Mouse (Mus musculus): ENCODE measurements at regions not wholly inside any gene's neighbourhood (a gene's known extent, or its start where the extent isn't known, plus 50 kb on each side); places are given as distances from the start of the nearest gene placed in this dataset.

DNA sequence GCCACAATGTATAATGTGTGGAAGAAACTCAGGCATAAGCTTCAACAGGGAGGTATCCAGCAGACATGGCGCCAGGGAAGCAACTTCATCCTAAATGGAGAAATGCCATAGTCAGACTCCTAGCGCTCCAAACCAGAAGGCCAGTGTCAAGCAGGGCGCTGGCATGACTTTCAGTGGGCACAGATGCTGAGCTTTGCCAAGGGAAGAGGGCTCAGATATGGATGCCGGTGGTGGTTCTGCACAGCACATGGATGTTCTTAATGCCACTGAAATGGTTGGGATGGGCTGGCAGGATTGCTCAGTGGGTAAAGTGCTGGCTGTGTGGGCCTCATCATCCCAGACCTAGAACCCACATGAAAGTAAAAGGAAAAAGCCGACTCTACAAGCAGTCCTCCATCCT, 124.8 kb downstream of the Gm9376 start:
- no peak overlapping the region for H3K4me2 ChIP-seq
- H3K4me1 ChIP-seq (ENCODE audit: control insufficient read depth, insufficient read depth, low read length) = no peaks in the 10 kb centered on the region
- no peaks in the 10 kb centered on the region for H3K36me3 ChIP-seq (ENCODE audit: control insufficient read depth, insufficient read depth, low read length)
- no peak overlapping the region for H3K9ac ChIP-seq (ENCODE audit: low read depth, low read length)
- no peaks in the 10 kb centered on the region for H3K9me3 ChIP-seq (replicated peaks; ENCODE audit: control insufficient read depth, low read length)
- no peak overlapping the region for H3K4me3 ChIP-seq (ENCODE audit: low read depth, low read length)
- H3K27me3 ChIP-seq (ENCODE audit: control insufficient read depth, insufficient read depth, low read length) = no peaks in the 10 kb centered on the region
- 90% methylated on average over 5 of the region's 5 CpGs for WGBS (ENCODE audit: insufficient replicate concordance)
- ATAC-seq (replicated peaks; ENCODE audit: insufficient number of reproducible peaks, low FRiP score, low TSS enrichment) = no peak
- H3K27ac ChIP-seq (ENCODE audit: low read depth, low read length) = no peak overlapping the region

GRCm38 (mm10) chr14:118393676-118394075, 126.9 kb downstream of the Gm9376 start:
- Histone ChIP-seq H3K27ac (ENCODE audit: low read depth, low read length) (no peak overlapping the region), H3K4me1 (ENCODE audit: control insufficient read depth, insufficient read depth, low read length) (no peaks in the 10 kb centered on the region), H3K9me3 (replicated peaks; ENCODE audit: control insufficient read depth, low read length) (no peaks in the 10 kb centered on the region), H3K9ac (ENCODE audit: low read depth, low read length) (no peak overlapping the region), H3K4me2 (no peak overlapping the region), H3K4me3 (ENCODE audit: low read depth, low read length) (no peak overlapping the region), H3K36me3 (ENCODE audit: control insufficient read depth, insufficient read depth, low read length) (no peaks in the 10 kb centered on the region), H3K27me3 (ENCODE audit: control insufficient read depth, insufficient read depth, low read length) (no peaks in the 10 kb centered on the region)
- 49% methylated on average over 6 of the region's 6 CpGs for WGBS (ENCODE audit: insufficient replicate concordance)
- ATAC-seq (replicated peaks; ENCODE audit: insufficient number of reproducible peaks, low FRiP score, low TSS enrichment) = no peak

- WGBS (ENCODE audit: insufficient replicate concordance) = 73% methylated on average over 4 of the region's 4 CpGs
- Histone ChIP-seq H3K4me2 (no peak overlapping the region), H3K36me3 (ENCODE audit: control insufficient read depth, insufficient read depth, low read length) (no peaks in the 10 kb centered on the region), H3K9me3 (replicated peaks; ENCODE audit: control insufficient read depth, low read length) (peaks cover 3% of the 10 kb centered on the region), H3K9ac (ENCODE audit: low read depth, low read length) (no peak overlapping the region), H3K4me1 (ENCODE audit: control insufficient read depth, insufficient read depth, low read length) (no peaks in the 10 kb centered on the region), H3K27me3 (ENCODE audit: control insufficient read depth, insufficient read depth, low read length) (peaks cover 5% of the 10 kb centered on the region; the same call in 1 of the 2 replicates), H3K27ac (ENCODE audit: low read depth, low read length) (no peak overlapping the region), H3K4me3 (ENCODE audit: low read depth, low read length) (no peak overlapping the region)
- no peak for ATAC-seq (replicated peaks; ENCODE audit: insufficient number of reproducible peaks, low FRiP score, low TSS enrichment)
Observed at GRCm38 (mm10) chr14:118414275-118414674, 147.5 kb downstream of the Gm9376 start.

- no peak overlapping the region for H3K9ac ChIP-seq (ENCODE audit: low read depth, low read length)
- no peak overlapping the region for H3K4me3 ChIP-seq (ENCODE audit: low read depth, low read length)
- H3K4me1 ChIP-seq (ENCODE audit: control insufficient read depth, insufficient read depth, low read length) = no peaks in the 10 kb centered on the region
- peaks cover 3% of the 10 kb centered on the region for H3K9me3 ChIP-seq (replicated peaks; ENCODE audit: control insufficient read depth, low read length)
- no peak overlapping the region for H3K27ac ChIP-seq (ENCODE audit: low read depth, low read length)
- ATAC-seq (replicated peaks; ENCODE audit: insufficient number of reproducible peaks, low FRiP score, low TSS enrichment) = no peak
- 65% methylated on average over 7 of the region's 7 CpGs for WGBS (ENCODE audit: insufficient replicate concordance)
- peaks cover 5% of the 10 kb centered on the region; the same call in 1 of the 2 replicates for H3K27me3 ChIP-seq (ENCODE audit: control insufficient read depth, insufficient read depth, low read length)
- H3K4me2 ChIP-seq = no peak overlapping the region
- no peaks in the 10 kb centered on the region for H3K36me3 ChIP-seq (ENCODE audit: control insufficient read depth, insufficient read depth, low read length)
Observed at GRCm38 (mm10) chr14:118416163-118416562, 149.4 kb downstream of the Gm9376 start.

DNA sequence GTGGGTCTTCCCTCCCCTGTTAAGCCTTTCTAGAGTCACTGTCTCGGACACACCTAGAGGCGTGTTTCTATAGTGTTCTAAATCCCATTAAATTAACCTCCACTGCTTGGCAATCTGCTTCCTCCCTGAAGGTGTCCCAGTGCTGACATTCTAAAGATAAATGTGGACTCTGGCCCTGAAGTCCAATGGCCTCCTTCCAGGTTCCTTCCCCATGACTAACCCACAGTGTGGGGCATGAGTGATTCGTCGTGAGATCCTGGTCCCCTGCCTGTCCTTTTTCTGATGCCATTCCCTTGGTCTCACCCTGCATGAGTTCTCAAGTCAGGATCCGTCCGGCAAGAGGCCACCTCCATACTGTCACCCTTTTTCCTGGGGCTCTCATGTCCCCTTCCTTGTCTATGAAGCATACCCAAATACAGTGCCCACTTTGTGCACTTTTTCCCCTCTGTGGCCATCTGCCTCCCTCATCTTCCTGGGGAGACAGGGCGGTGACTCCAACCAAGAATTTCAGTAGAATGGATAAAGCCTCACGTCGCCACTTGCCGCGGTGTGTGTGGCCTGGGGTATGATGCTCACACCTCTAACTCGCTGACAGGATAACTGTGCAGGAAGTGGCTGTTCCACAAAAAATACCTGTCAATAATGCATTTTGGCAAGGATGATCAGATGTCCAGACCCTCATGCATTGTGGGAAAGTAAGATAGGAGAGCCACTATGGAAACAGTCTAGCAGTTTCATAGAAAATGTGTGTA, 152.9 kb downstream of the Gm9376 start:
- no peak for ATAC-seq (replicated peaks; ENCODE audit: insufficient number of reproducible peaks, low FRiP score, low TSS enrichment)

GRCm38 (mm10) chr14:118422351-118423001, 155.7 kb downstream of the Gm9376 start:
- H3K27me3 ChIP-seq (ENCODE audit: control insufficient read depth, insufficient read depth, low read length) = no peaks in the 10 kb centered on the region
- no peaks in the 10 kb centered on the region for H3K36me3 ChIP-seq (ENCODE audit: control insufficient read depth, insufficient read depth, low read length)
- no peak for ATAC-seq (replicated peaks; ENCODE audit: insufficient number of reproducible peaks, low FRiP score, low TSS enrichment)
- H3K9ac ChIP-seq (ENCODE audit: low read depth, low read length) = peak overlapping the region; percentile 29; the same call in 1 of the 2 replicates
- 6% methylated on average over 17 of the region's 17 CpGs for WGBS (ENCODE audit: insufficient replicate concordance)
- H3K27ac ChIP-seq (ENCODE audit: low read depth, low read length) = no peak overlapping the region
- peak overlapping the region; percentile 32 for H3K4me3 ChIP-seq (ENCODE audit: low read depth, low read length)
- H3K4me2 ChIP-seq = peak overlapping the region; percentile 67
- H3K9me3 ChIP-seq (replicated peaks; ENCODE audit: control insufficient read depth, low read length) = peaks cover 3% of the 10 kb centered on the region
- H3K4me1 ChIP-seq (ENCODE audit: control insufficient read depth, insufficient read depth, low read length) = no peaks in the 10 kb centered on the region

More for the DNA sequence above, 152.9 kb downstream of the Gm9376 start:
- H3K4me2 ChIP-seq = no peak overlapping the region
- no peaks in the 10 kb centered on the region for H3K36me3 ChIP-seq (ENCODE audit: control insufficient read depth, insufficient read depth, low read length)
- H3K9me3 ChIP-seq (replicated peaks; ENCODE audit: control insufficient read depth, low read length) = peaks cover 3% of the 10 kb centered on the region
- no peak overlapping the region for H3K4me3 ChIP-seq (ENCODE audit: low read depth, low read length)
- H3K4me1 ChIP-seq (ENCODE audit: control insufficient read depth, insufficient read depth, low read length) = no peaks in the 10 kb centered on the region
- 74% methylated on average over 12 of the region's 12 CpGs for WGBS (ENCODE audit: insufficient replicate concordance)
- H3K27ac ChIP-seq (ENCODE audit: low read depth, low read length) = no peak overlapping the region
- 0 out of 2 replicates have a peak, but pooled peaks cover 5% of the 10 kb centered on the region for H3K27me3 ChIP-seq (ENCODE audit: control insufficient read depth, insufficient read depth, low read length)
- H3K9ac ChIP-seq (ENCODE audit: low read depth, low read length) = no peak overlapping the region

DNA sequence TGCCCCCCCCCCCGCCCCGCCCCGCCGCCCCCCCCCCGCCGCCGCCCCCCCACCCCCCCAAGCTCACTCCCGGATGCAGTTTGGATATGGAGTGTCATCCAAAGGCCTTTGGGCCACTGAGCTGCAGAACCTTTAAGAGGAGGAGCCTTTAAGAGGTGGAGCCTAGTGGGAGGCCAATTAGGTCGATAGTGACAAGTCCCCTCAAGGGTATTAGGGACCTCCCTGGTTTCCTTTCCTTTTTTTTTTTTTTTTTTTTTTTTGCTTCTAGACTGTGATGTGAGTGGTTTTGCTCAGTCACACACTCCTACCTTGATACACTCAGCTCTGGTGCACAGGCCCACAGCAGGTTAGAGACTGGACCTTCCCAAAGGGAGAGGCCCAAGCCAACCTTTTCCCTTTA, 156.5 kb downstream of the Gm9376 start:
- no peak for ATAC-seq (replicated peaks; ENCODE audit: insufficient number of reproducible peaks, low FRiP score, low TSS enrichment)
- no peaks in the 10 kb centered on the region for H3K36me3 ChIP-seq (ENCODE audit: control insufficient read depth, insufficient read depth, low read length)
- H3K27me3 ChIP-seq (ENCODE audit: control insufficient read depth, insufficient read depth, low read length) = no peaks in the 10 kb centered on the region
- H3K4me2 ChIP-seq = no peak overlapping the region
- no peak overlapping the region for H3K9ac ChIP-seq (ENCODE audit: low read depth, low read length)
- H3K4me3 ChIP-seq (ENCODE audit: low read depth, low read length) = no peak overlapping the region
- H3K27ac ChIP-seq (ENCODE audit: low read depth, low read length) = no peak overlapping the region
- no peaks in the 10 kb centered on the region for H3K4me1 ChIP-seq (ENCODE audit: control insufficient read depth, insufficient read depth, low read length)
- 12% methylated on average over 3 of the region's 9 CpGs for WGBS (ENCODE audit: insufficient replicate concordance)
- peaks cover 3% of the 10 kb centered on the region for H3K9me3 ChIP-seq (replicated peaks; ENCODE audit: control insufficient read depth, low read length)

DNA sequence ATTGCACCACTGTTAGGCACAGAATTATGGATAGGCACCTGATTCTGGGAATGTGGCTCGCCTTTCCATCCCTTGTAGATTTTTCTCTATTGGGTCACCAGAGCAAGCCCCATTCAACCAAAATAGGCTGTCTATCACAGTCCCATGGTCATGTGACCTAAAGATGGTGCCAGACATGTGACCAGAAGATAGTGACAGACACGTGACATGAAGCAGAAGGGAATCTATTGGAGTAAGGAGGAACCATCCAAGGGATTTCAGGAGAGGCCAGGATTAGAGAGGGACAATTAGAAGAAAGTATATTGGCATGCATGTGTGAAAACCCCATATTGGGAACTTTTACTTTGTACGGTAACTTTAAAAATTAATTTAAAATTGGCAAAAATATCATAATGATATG, 159.8 kb downstream of the Gm9376 start:
- Histone ChIP-seq H3K9me3 (replicated peaks; ENCODE audit: control insufficient read depth, low read length) (no peaks in the 10 kb centered on the region), H3K4me3 (ENCODE audit: low read depth, low read length) (no peak overlapping the region), H3K27me3 (ENCODE audit: control insufficient read depth, insufficient read depth, low read length) (no peaks in the 10 kb centered on the region), H3K4me1 (ENCODE audit: control insufficient read depth, insufficient read depth, low read length) (no peaks in the 10 kb centered on the region), H3K4me2 (no peak overlapping the region), H3K9ac (ENCODE audit: low read depth, low read length) (no peak overlapping the region), H3K27ac (ENCODE audit: low read depth, low read length) (no peak overlapping the region), H3K36me3 (ENCODE audit: control insufficient read depth, insufficient read depth, low read length) (no peaks in the 10 kb centered on the region)
- 69% methylated on average over 3 of the region's 3 CpGs for WGBS (ENCODE audit: insufficient replicate concordance)
- no peak for ATAC-seq (replicated peaks; ENCODE audit: insufficient number of reproducible peaks, low FRiP score, low TSS enrichment)

All from heart, embryonic 11.5 days (tissue).